Mouse (Mus musculus): ENCODE data around the gene Sema6d. TPM values are rescaled to one million over a fixed set of nuclear protein-coding genes. Genes with fewer than 3 reads are reported as not detected.

The Sema6d gene
- total and polyA plus RNA-seq, 3 experiments, result 0.05 TPM; not detected in 2

DNA sequence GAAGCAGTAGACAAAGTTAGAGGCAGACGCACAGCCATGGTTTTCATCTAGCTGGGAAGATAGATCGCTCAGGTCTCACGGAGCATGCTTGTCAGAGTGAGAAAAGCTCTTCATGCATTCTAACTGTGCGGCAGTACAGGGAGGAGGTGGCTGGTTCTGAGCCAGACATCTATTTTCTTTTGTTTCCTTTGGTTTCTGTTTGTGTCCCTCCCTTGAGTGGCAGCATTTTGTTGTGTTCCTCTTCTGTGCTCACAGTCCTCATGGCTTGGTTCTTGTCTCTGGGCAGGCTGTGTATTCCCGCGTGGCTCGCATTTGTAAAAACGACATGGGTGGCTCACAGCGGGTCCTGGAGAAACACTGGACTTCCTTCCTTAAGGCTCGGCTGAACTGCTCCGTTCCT, 567.6 kb downstream of the Sema6d start:
- DNase-seq (ENCODE audit: low spot score) (no peak), ATAC-seq (ENCODE audit: extremely low read depth, insufficient number of reproducible peaks, low FRiP score, poor library complexity, severe bottlenecking) (no peak)

GRCm38 (mm10) chr2:124658374-124658773, 568.6 kb downstream of the Sema6d start:
- Histone ChIP-seq H3K9me3 (replicated peaks) (peaks cover 44% of the 10 kb centered on the region), H3K4me1 (ENCODE audit: insufficient read depth, low read depth, low read length) (no peaks in the 10 kb centered on the region), H3K27me3 (ENCODE audit: insufficient read depth, low read length) (no peaks in the 10 kb centered on the region), H3K4me3 (ENCODE audit: low read depth, low read length) (no peak overlapping the region; the same call in 1 of the 2 replicates), H3K36me3 (replicated peaks) (no peaks in the 10 kb centered on the region)
- TF ChIP-seq GATA2 (IDR thresholded peaks at IDR 0.05; ENCODE audit: borderline replicate concordance, low read depth, low read length) (no peak), POLR2AphosphoS5 (IDR thresholded peaks at IDR 0.05; ENCODE audit: insufficient replicate concordance, low read depth, low read length) (no peak), CTCF (IDR thresholded peaks at IDR 0.05; ENCODE audit: low read depth, low read length) (no peak), GATA1 (IDR thresholded peaks at IDR 0.05; ENCODE audit: borderline replicate concordance, low read length) (no peak), TAL1 (conservative IDR thresholded peaks at IDR 0.05; ENCODE audit: low read depth, low read length) (no peak)
- ATAC-seq (ENCODE audit: extremely low read depth, insufficient number of reproducible peaks, low FRiP score, poor library complexity, severe bottlenecking), result no peak
- DNase-seq (ENCODE audit: low spot score), result no peak

More for the DNA sequence above, 567.6 kb downstream of the Sema6d start:
- Histone ChIP-seq H3K4me1 (ENCODE audit: insufficient read depth, low read depth, low read length) (no peaks in the 10 kb centered on the region), H3K27me3 (ENCODE audit: insufficient read depth, low read length) (no peaks in the 10 kb centered on the region), H3K4me3 (ENCODE audit: low read depth, low read length) (no peak overlapping the region), H3K9me3 (replicated peaks) (peaks cover 52% of the 10 kb centered on the region), H3K36me3 (replicated peaks) (no peaks in the 10 kb centered on the region)
- TF ChIP-seq GATA1 (IDR thresholded peaks at IDR 0.05; ENCODE audit: borderline replicate concordance, low read length) (no peak), GATA2 (IDR thresholded peaks at IDR 0.05; ENCODE audit: borderline replicate concordance, low read depth, low read length) (no peak), TAL1 (conservative IDR thresholded peaks at IDR 0.05; ENCODE audit: low read depth, low read length) (no peak), POLR2AphosphoS5 (IDR thresholded peaks at IDR 0.05; ENCODE audit: insufficient replicate concordance, low read depth, low read length) (no peak), CTCF (IDR thresholded peaks at IDR 0.05; ENCODE audit: low read depth, low read length) (no peak)

DNA sequence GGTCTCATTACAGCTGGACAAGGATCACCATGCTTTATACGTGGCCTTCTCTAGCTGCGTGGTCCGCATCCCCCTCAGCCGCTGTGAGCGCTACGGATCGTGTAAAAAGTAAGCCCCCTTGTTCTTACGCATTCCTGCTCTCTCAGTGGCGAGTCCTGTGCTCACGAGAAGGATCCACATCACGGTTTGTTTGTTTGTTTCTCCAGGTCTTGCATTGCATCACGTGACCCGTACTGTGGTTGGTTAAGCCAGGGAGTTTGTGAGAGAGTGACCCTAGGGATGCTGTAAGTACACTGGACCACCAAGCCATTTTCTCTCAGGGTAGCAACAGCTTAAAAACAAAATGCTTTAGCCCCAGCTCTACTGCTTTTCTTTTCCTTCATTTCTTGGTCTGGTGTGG, 569.8 kb downstream of the Sema6d start:
- Histone ChIP-seq H3K4me1 (ENCODE audit: insufficient read depth, low read depth, low read length) (no peaks in the 10 kb centered on the region), H3K36me3 (replicated peaks) (no peaks in the 10 kb centered on the region), H3K4me3 (ENCODE audit: low read depth, low read length) (no peak overlapping the region), H3K27me3 (ENCODE audit: insufficient read depth, low read length) (no peaks in the 10 kb centered on the region), H3K9me3 (replicated peaks) (peaks cover 51% of the 10 kb centered on the region)
- DNase-seq (ENCODE audit: low spot score) (no peak), ATAC-seq (ENCODE audit: extremely low read depth, insufficient number of reproducible peaks, low FRiP score, poor library complexity, severe bottlenecking) (no peak)
- no peak for TF ChIP-seq TAL1 (conservative IDR thresholded peaks at IDR 0.05; ENCODE audit: low read depth, low read length)
- no peak for TF ChIP-seq GATA2 (IDR thresholded peaks at IDR 0.05; ENCODE audit: borderline replicate concordance, low read depth, low read length)
- TF ChIP-seq GATA1 (IDR thresholded peaks at IDR 0.05; ENCODE audit: borderline replicate concordance, low read length), result no peak
- no peak for TF ChIP-seq CTCF (IDR thresholded peaks at IDR 0.05; ENCODE audit: low read depth, low read length)
- TF ChIP-seq POLR2AphosphoS5 (IDR thresholded peaks at IDR 0.05; ENCODE audit: insufficient replicate concordance, low read depth, low read length), result no peak

GRCm38 (mm10) chr2:124660686-124661085, 570.9 kb downstream of the Sema6d start:
- no peak for TF ChIP-seq TAL1 (conservative IDR thresholded peaks at IDR 0.05; ENCODE audit: low read depth, low read length)
- no peak for TF ChIP-seq CTCF (IDR thresholded peaks at IDR 0.05; ENCODE audit: low read depth, low read length)
- no peak for TF ChIP-seq POLR2AphosphoS5 (IDR thresholded peaks at IDR 0.05; ENCODE audit: insufficient replicate concordance, low read depth, low read length)
- TF ChIP-seq GATA1 (IDR thresholded peaks at IDR 0.05; ENCODE audit: borderline replicate concordance, low read length), result no peak
- TF ChIP-seq GATA2 (IDR thresholded peaks at IDR 0.05; ENCODE audit: borderline replicate concordance, low read depth, low read length), result no peak
- ATAC-seq (ENCODE audit: extremely low read depth, insufficient number of reproducible peaks, low FRiP score, poor library complexity, severe bottlenecking) (no peak), DNase-seq (ENCODE audit: low spot score) (no peak)
- Histone ChIP-seq H3K27me3 (ENCODE audit: insufficient read depth, low read length) (no peaks in the 10 kb centered on the region), H3K36me3 (replicated peaks) (no peaks in the 10 kb centered on the region), H3K4me1 (ENCODE audit: insufficient read depth, low read depth, low read length) (no peaks in the 10 kb centered on the region), H3K9me3 (replicated peaks) (peaks cover 57% of the 10 kb centered on the region), H3K4me3 (ENCODE audit: low read depth, low read length) (no peak overlapping the region)

DNA sequence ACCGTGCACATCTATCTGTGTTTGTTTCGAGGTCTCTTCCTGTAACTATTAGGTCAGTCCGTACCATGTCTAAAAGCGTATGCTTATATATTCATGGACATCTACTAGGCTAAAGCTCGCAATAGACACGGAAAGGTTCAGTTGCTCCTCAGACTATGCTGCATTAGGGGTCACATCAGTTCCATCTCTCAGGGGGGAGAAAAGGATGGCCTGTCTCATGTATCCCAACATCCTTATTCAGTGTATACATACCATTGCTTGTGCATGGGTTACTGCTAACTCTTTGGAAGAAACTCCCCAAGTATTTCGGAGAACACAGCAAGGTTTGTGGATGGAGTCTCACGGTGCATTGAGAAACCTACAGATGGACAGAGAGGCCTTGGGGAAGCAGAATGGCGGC, 571.5 kb downstream of the Sema6d start:
- H3K4me1 ChIP-seq (ENCODE audit: insufficient read depth, low read depth, low read length), result no peaks in the 10 kb centered on the region
- peaks cover 58% of the 10 kb centered on the region for H3K9me3 ChIP-seq (replicated peaks)
- ATAC-seq (ENCODE audit: extremely low read depth, insufficient number of reproducible peaks, low FRiP score, poor library complexity, severe bottlenecking), result no peak
- TF ChIP-seq GATA2 (IDR thresholded peaks at IDR 0.05; ENCODE audit: borderline replicate concordance, low read depth, low read length) (no peak), CTCF (IDR thresholded peaks at IDR 0.05; ENCODE audit: low read depth, low read length) (no peak), POLR2AphosphoS5 (IDR thresholded peaks at IDR 0.05; ENCODE audit: insufficient replicate concordance, low read depth, low read length) (no peak), TAL1 (conservative IDR thresholded peaks at IDR 0.05; ENCODE audit: low read depth, low read length) (no peak), GATA1 (IDR thresholded peaks at IDR 0.05; ENCODE audit: borderline replicate concordance, low read length) (no peak)
- H3K4me3 ChIP-seq (ENCODE audit: low read depth, low read length), result no peak overlapping the region
- H3K36me3 ChIP-seq (replicated peaks), result no peaks in the 10 kb centered on the region
- no peak for DNase-seq (ENCODE audit: low spot score)
- no peaks in the 10 kb centered on the region for H3K27me3 ChIP-seq (ENCODE audit: insufficient read depth, low read length)

DNA sequence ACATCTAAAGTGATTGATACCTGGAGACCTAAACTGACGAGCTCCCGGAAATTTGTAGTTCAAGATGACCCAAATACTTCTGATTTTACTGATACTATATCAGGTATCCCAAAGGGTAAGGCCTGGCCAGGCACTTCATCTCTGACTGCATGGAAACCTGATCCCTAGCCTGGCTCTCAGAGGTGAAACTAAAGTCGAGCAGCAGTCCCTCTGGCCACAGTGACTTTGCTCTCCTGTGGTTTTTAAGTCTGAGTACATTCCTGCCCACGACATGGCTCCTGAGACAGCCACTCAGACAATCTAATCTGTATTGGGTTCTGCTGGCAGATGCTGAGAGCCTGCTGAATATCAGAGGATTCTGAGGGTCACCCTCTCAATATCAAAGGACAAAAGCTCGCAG, 572.5 kb downstream of the Sema6d start:
- Histone ChIP-seq H3K9me3 (replicated peaks) (peaks cover 59% of the 10 kb centered on the region), H3K4me1 (ENCODE audit: insufficient read depth, low read depth, low read length) (no peaks in the 10 kb centered on the region), H3K4me3 (ENCODE audit: low read depth, low read length) (no peak overlapping the region), H3K36me3 (replicated peaks) (no peaks in the 10 kb centered on the region), H3K27me3 (ENCODE audit: insufficient read depth, low read length) (no peaks in the 10 kb centered on the region)
- DNase-seq (ENCODE audit: low spot score) (no peak), ATAC-seq (ENCODE audit: extremely low read depth, insufficient number of reproducible peaks, low FRiP score, poor library complexity, severe bottlenecking) (no peak)
- TF ChIP-seq CTCF (IDR thresholded peaks at IDR 0.05; ENCODE audit: low read depth, low read length), result no peak
- TF ChIP-seq GATA1 (IDR thresholded peaks at IDR 0.05; ENCODE audit: borderline replicate concordance, low read length), result no peak
- TF ChIP-seq TAL1 (conservative IDR thresholded peaks at IDR 0.05; ENCODE audit: low read depth, low read length), result no peak
- no peak for TF ChIP-seq POLR2AphosphoS5 (IDR thresholded peaks at IDR 0.05; ENCODE audit: insufficient replicate concordance, low read depth, low read length)
- TF ChIP-seq GATA2 (IDR thresholded peaks at IDR 0.05; ENCODE audit: borderline replicate concordance, low read depth, low read length), result no peak
